In the genomic region with DNA sequence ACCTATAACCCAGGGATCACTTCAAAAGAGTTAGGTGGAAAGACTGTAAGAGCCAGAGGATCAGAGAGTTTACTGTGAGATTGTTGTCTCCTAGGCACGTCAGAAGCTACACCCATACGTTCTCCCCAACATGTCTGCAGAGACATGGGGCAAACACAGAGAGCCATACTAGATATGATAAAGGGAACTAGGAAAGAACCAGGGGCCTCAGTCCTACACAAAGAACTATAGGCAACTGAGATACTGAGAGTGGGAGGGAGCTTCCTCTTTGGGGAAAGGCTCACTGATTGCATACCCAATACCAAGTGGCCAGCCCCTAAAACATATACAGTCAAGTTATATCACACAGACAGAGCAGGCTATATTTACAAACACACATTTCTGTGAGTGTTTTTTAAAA, we compare ENCODE assay signal across 24 mouse cellular contexts. TPM values are rescaled to one million over a fixed set of nuclear protein-coding genes. Genes with fewer than 3 reads are reported as not detected.
A peak's percentile ranks its signal among the peaks of the same experiment; 100 is the strongest.
DNase-seq lines count a peak whose midpoint lies in the region; ATAC-seq and TF ChIP-seq lines count a peak whose summit lies in the region.
"Had no signal": no experiment of that assay in that cellular context is flagged by ENCODE, and none has a peak within 500 bp of the region (broad histone marks: within the 10 kb centered on the region; RNA-seq: fewer than 3 reads in every experiment).

No protein-coding gene starts in this region.

- no peaks in the 10 kb centered on the region for H3K27me3 ChIP-seq in heart, embryonic 13.5 days (replicated peaks)
- no peaks in the 10 kb centered on the region for H3K27me3 ChIP-seq in heart, postnatal 0 days (ENCODE audit: control insufficient read depth, insufficient read depth, low read length)
- H3K27me3 ChIP-seq: CH12.LX; embryonic facial prominence, embryonic 15.5 days; hindbrain, embryonic 13.5 days had no signal

- no peak overlapping the region for H3K9ac ChIP-seq in heart, embryonic 13.5 days
- H3K9ac ChIP-seq in heart, postnatal 0 days (replicated peaks; ENCODE audit: low read depth, low read length) = no peak overlapping the region
- H3K9ac ChIP-seq: embryonic facial prominence, embryonic 15.5 days; hindbrain, embryonic 13.5 days had no signal

- ATAC-seq in heart, embryonic 13.5 days (ENCODE audit: extremely low read depth, insufficient number of reproducible peaks, low FRiP score, low TSS enrichment) = no peak
- no peak for ATAC-seq in heart, postnatal 0 days (ENCODE audit: insufficient read depth, low read depth)
- ATAC-seq in common myeloid progenitor, adult 5-6 weeks (replicated peaks; ENCODE audit: low read depth, poor library complexity, severe bottlenecking) = 0 out of 2 replicates have a peak, but pooled peaks have one; percentile 29
- ATAC-seq: forebrain, embryonic 14.5 days; hindbrain, postnatal 0 days had no signal

- no peak for DNase-seq in heart, postnatal 25 days (ENCODE audit: low spot score)
- no peak for DNase-seq in heart, postnatal 0 days (ENCODE audit: low spot score)
- no peak for DNase-seq in heart, adult 18-20 months
- DNase-seq in left cerebral cortex, postnatal 36 days (ENCODE audit: low spot score in 2 of 2) = no peak
- no peak for DNase-seq in spleen, postnatal 10 days (ENCODE audit: low spot score in 2 of 2)
- DNase-seq: adrenal gland, adult 8-10 months; adrenal gland, postnatal 36 days; cerebellum, adult 2 months; cerebellum, postnatal 10 days; embryo, embryonic 11 days; gastrocnemius, adult 2 months; gastrocnemius, postnatal 25 days; kidney, adult 11 months had no signal

- no peak for TF ChIP-seq CTCF in heart, postnatal 0 days (IDR thresholded peaks at IDR 0.05; ENCODE audit: low read depth)

- 39% methylated on average over 2 of the region's 2 CpGs for WGBS in heart, embryonic 13.5 days
- 48% methylated on average over 2 of the region's 2 CpGs for WGBS in heart, postnatal 0 days

- H3K4me2 ChIP-seq in heart, embryonic 13.5 days = no peak overlapping the region
- H3K4me2 ChIP-seq in heart, postnatal 0 days (ENCODE audit: low read depth, low read length) = no peak overlapping the region
- H3K4me2 ChIP-seq: embryonic facial prominence, embryonic 15.5 days; hindbrain, embryonic 13.5 days had no signal

- no peaks in the 10 kb centered on the region for H3K9me3 ChIP-seq in heart, embryonic 13.5 days
- H3K9me3 ChIP-seq in heart, postnatal 0 days (replicated peaks; ENCODE audit: control insufficient read depth, low read length) = no peaks in the 10 kb centered on the region
- H3K9me3 ChIP-seq: embryonic facial prominence, embryonic 15.5 days; forebrain, embryonic 10.5 days; heart, embryonic 10.5 days; hindbrain, embryonic 13.5 days had no signal

- H3K4me1 ChIP-seq in heart, embryonic 13.5 days = peaks cover 32% of the 10 kb centered on the region
- peaks cover 30% of the 10 kb centered on the region for H3K4me1 ChIP-seq in heart, postnatal 0 days (ENCODE audit: control insufficient read depth, insufficient read depth)
- H3K4me1 ChIP-seq: embryonic facial prominence, embryonic 15.5 days had no signal

- peak overlapping the region; percentile 83 for H3K27ac ChIP-seq in heart, embryonic 13.5 days (replicated peaks)
- H3K27ac ChIP-seq in heart, postnatal 0 days (ENCODE audit: low read depth) = peak overlapping the region; percentile 51
- H3K27ac ChIP-seq: embryonic facial prominence, embryonic 15.5 days; forebrain, embryonic 10.5 days; gastrocnemius, adult 2 months; hindbrain, embryonic 13.5 days; hindbrain, postnatal 0 days had no signal

- TF ChIP-seq EP300 in heart, postnatal 0 days (IDR thresholded peaks at IDR 0.05; ENCODE audit: low read depth) = no peak

- intact Hi-C loops in heart, postnatal 25 days (cut with DNase I) = no loop called here
- intact Hi-C loops in left cerebral cortex, postnatal 36 days (cut with DNase I) = no loop called here

- H3K36me3 ChIP-seq in heart, embryonic 13.5 days = peaks cover 35% of the 10 kb centered on the region
- peaks cover 39% of the 10 kb centered on the region for H3K36me3 ChIP-seq in heart, postnatal 0 days (replicated peaks; ENCODE audit: control insufficient read depth, insufficient read depth, low read length)
- H3K36me3 ChIP-seq: forebrain, embryonic 10.5 days had no signal

- no peak overlapping the region for H3K4me3 ChIP-seq in heart, embryonic 13.5 days
- no peak overlapping the region for H3K4me3 ChIP-seq in heart, postnatal 0 days (ENCODE audit: low read depth, low read length)
- H3K4me3 ChIP-seq: embryonic facial prominence, embryonic 15.5 days; erythroblast, embryonic 14.5 days; forebrain, embryonic 10.5 days; gastrocnemius, adult 2 months; heart, embryonic 10.5 days; hindbrain, embryonic 13.5 days had no signal

RNA-seq across cellular contexts. Expression of gene Gm10097, which starts 9.0 kb away (rescaled TPM):
- 0.53 and 0.82 TPM in 2 replicates for polyA plus RNA-seq in heart, embryonic 13.5 days (2015; fragmentation: Nextera tagmentation; extraction: Ambion mirVana)
- under 1 TPM; 0.44 to 0.45 TPM for total RNA-seq in heart, postnatal 25 days (2021)
- 0.15 and 0.88 TPM in 2 replicates for total RNA-seq in heart, postnatal 0 days (2014; rRNA removed; ENCODE audit: low replicate concordance)
- polyA plus RNA-seq in heart, postnatal 0 days (2015; fragmentation: Nextera tagmentation; extraction: Ambion mirVana) = 1.1 and 1.2 TPM in 2 replicates
- total RNA-seq in heart, adult 18-20 months (2021) = under 1 TPM; 0.47 to 0.57 TPM
- not detected in 2 replicates for total RNA-seq in common myeloid progenitor, adult 5-6 weeks (2017)
- total RNA-seq in left cerebral cortex, postnatal 36 days (2021) = not detected
- total RNA-seq: adrenal gland, adult 8-10 months; adrenal gland, postnatal 36 days; CH12.LX; hematopoietic stem cell, adult 5-6 weeks; hindbrain, postnatal 0 days had no signal
- polyA plus RNA-seq: cerebellum, adult 2 months; erythroblast, embryonic 14.5 days; forebrain, embryonic 14.5 days had no signal
